Mouse (Mus musculus) ES-Bruce4 (cell line): Measurements from ENCODE around the gene Olfr1489.
"Not testable (repeated sequence)": the region's sequence is repeated elsewhere in the genome, so short reads cannot be mapped to it uniquely, and the experiment has no call there.

ENCODE experiments used
- CTCF ChIP-seq: IDR thresholded peaks from one replicate; pipeline ENCODE4 v1.8.1; 2011; ENCODE audit warnings: low read depth, low read length
- POLR2A ChIP-seq: IDR thresholded peaks from one replicate; pipeline ENCODE4 v1.8.1; 2011; ENCODE audit warnings: low read length; ENCODE audit not compliant: insufficient read depth

DNA sequence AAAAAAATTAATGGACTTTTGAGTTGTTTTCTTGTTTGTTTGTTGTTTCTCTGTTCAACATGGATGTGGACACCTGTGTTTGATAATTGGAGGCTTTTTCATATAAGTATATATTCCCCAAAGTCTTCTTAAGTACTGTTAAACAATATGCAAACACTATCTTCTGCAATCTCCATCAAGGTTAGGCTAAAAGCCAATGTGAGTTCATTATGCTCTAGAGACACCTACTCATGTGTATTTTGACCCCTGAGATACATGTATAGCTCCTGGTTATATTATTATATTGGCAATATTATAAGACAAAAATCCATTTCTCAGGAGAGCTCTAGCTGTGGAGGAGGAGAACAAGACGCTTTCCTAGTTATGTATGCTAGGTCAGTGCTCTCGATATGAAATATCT, 14.3 kb upstream of the Olfr1489 start, which contains the start of gene Olfr1487:
- TF ChIP-seq POLR2A, CTCF: not testable (repeated sequence)
